Mouse (Mus musculus): ENCODE measurements around the gene Med29.
"Not testable (repeated sequence)": the region's sequence is repeated elsewhere in the genome, so short reads cannot be mapped to it uniquely, and the experiment has no call there.

The Med29 gene

GRCm38 (mm10) chr7:28398000-28398399, 5.5 kb upstream of the Med29 start:
- in situ Hi-C loops (cut with MboI, MseI): loop anchor here (10.0 kb wide), 1 partner anchor 1927 kb away; the partner anchor contains the start of genes E130208F15Rik and Sdhaf1

- in situ Hi-C loops (cut with MboI, MseI): loop anchor here (10.0 kb wide), 1 partner anchor 1929 kb away; the partner anchor contains the start of genes E130208F15Rik and Sdhaf1
These were observed 2.9 kb upstream of the Med29 start for GRCm38 (mm10) chr7:28395425-28395824.

GRCm38 (mm10) chr7:28393272-28393951, 904 bp upstream of the Med29 start:
- in situ Hi-C loops (cut with MboI, MseI): loop anchor here (10.0 kb wide), 1 partner anchor 1931 kb away; the partner anchor contains the start of genes E130208F15Rik and Sdhaf1

- in situ Hi-C loops (cut with MboI, MseI): loop anchor here (10.0 kb wide), 1 partner anchor 1934 kb away; the partner anchor contains the start of genes E130208F15Rik and Sdhaf1
These were observed 2.2 kb downstream of the Med29 start for GRCm38 (mm10) chr7:28390331-28390730.

- in situ Hi-C loops (cut with MboI, MseI): not testable (repeated sequence)
These were observed 5.1 kb downstream of the Med29 start for GRCm38 (mm10) chr7:28387384-28387783.

- in situ Hi-C loops (cut with MboI, MseI): not testable (repeated sequence)
These were observed 5.6 kb downstream of the Med29 start for GRCm38 (mm10) chr7:28386877-28387276.

GRCm38 (mm10) chr7:28386462-28386861, 6.0 kb downstream of the Med29 start:
- in situ Hi-C loops (cut with MboI, MseI): no loop called here

- in situ Hi-C loops (cut with MboI, MseI): no loop called here
These were observed 6.5 kb downstream of the Med29 start for GRCm38 (mm10) chr7:28386007-28386406.

GRCm38 (mm10) chr7:28385196-28385595, 7.3 kb downstream of the Med29 start:
- in situ Hi-C loops (cut with MboI, MseI): no loop called here

- in situ Hi-C loops (cut with MboI, MseI): no loop called here
These were observed 8.3 kb downstream of the Med29 start for GRCm38 (mm10) chr7:28384162-28384561.

GRCm38 (mm10) chr7:28383606-28384005, 8.9 kb downstream of the Med29 start:
- in situ Hi-C loops (cut with MboI, MseI): no loop called here

- in situ Hi-C loops (cut with MboI, MseI): no loop called here
These were observed 9.5 kb downstream of the Med29 start for GRCm38 (mm10) chr7:28382981-28383396.

GRCm38 (mm10) chr7:28382347-28382951, 10.1 kb downstream of the Med29 start:
- in situ Hi-C loops (cut with MboI, MseI): no loop called here

- in situ Hi-C loops (cut with MboI, MseI): no loop called here
These were observed 10.6 kb downstream of the Med29 start for GRCm38 (mm10) chr7:28381938-28382337.

- in situ Hi-C loops (cut with MboI, MseI): no loop called here
These were observed 11.3 kb downstream of the Med29 start for GRCm38 (mm10) chr7:28381017-28381790.

GRCm38 (mm10) chr7:28380237-28381016, 12.1 kb downstream of the Med29 start, which contains the start of gene Zfp36:
Gene Zfp36, minus strand, starts transcription at chr7:28380253.
- in situ Hi-C loops (cut with MboI, MseI): no loop called here

- in situ Hi-C loops (cut with MboI, MseI): no loop called here
These were observed 13.5 kb downstream of the Med29 start for GRCm38 (mm10) chr7:28378769-28379651.

- in situ Hi-C loops (cut with MboI, MseI): no loop called here
These were observed 14.3 kb downstream of the Med29 start for GRCm38 (mm10) chr7:28378066-28378690.

GRCm38 (mm10) chr7:28377190-28378065, 15.1 kb downstream of the Med29 start:
- in situ Hi-C loops (cut with MboI, MseI): no loop called here

Data from T-helper 2 cell (primary cell).